Comparison of ENCODE assay signal across 7 mouse cellular contexts in the genomic region with DNA sequence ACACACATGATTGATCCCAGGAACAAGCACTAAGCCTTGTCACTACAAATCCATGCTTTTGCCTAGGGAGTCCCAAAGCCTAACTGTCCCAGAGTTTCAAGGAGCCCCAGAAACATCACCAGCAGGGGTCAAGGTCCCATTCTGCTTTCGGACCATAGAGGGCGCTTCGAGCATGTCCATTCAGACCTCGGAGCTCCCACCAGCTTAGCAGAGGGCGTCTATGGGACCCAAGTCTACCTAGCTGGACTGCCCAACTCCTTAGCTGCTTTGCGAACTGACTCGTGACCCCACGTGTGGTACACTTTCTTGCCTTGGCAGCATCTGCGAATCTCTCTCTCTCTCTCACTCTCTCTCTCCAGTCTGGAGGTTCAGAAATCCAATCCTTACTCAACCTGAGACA. TPM values are rescaled to one million over a fixed set of nuclear protein-coding genes. Genes with fewer than 3 reads are reported as not detected.
DNase-seq lines count a peak whose midpoint lies in the region; ATAC-seq lines count a peak whose summit lies in the region.

No protein-coding gene starts in this region.

- 0 out of 2 replicates have a peak, but pooled peaks have one; percentile 6 for ATAC-seq in embryonic facial prominence, embryonic 13.5 days (ENCODE audit: insufficient number of reproducible peaks, insufficient read depth, low FRiP score, low TSS enrichment, low read depth)

- no peak overlapping the region for H3K9ac ChIP-seq in embryonic facial prominence, embryonic 13.5 days

- WGBS in embryonic facial prominence, embryonic 13.5 days = 5% methylated on average over 9 of the region's 9 CpGs

- no peak overlapping the region for H3K27ac ChIP-seq in embryonic facial prominence, embryonic 13.5 days

- no peak overlapping the region for H3K4me3 ChIP-seq in embryonic facial prominence, embryonic 13.5 days

- no peaks in the 10 kb centered on the region for H3K9me3 ChIP-seq in embryonic facial prominence, embryonic 13.5 days

- H3K27me3 ChIP-seq in embryonic facial prominence, embryonic 13.5 days = peaks cover 96% of the 10 kb centered on the region

- peak; percentile 12 for DNase-seq in right cerebral cortex, postnatal 4 days
- DNase-seq in right cerebral cortex, postnatal 25 days = no peak
- DNase-seq in kidney, adult 9 months = peak; percentile 69
- peak; percentile 57 to 65 for DNase-seq in lung, postnatal 4 days
- DNase-seq in urinary bladder, postnatal 4 days (ENCODE audit: low spot score in 2 of 2) = no peak
- no peak for DNase-seq in spleen, postnatal 14 days (ENCODE audit: low spot score in 2 of 2)

- no peaks in the 10 kb centered on the region for H3K36me3 ChIP-seq in embryonic facial prominence, embryonic 13.5 days

- peaks cover 29% of the 10 kb centered on the region for H3K4me1 ChIP-seq in embryonic facial prominence, embryonic 13.5 days

- peak overlapping the region; percentile 20; the same call in 1 of the 2 replicates for H3K4me2 ChIP-seq in embryonic facial prominence, embryonic 13.5 days

RNA-seq across cellular contexts. Expression of gene Irx1, which starts 7.0 kb away (rescaled TPM):
- polyA plus RNA-seq in embryonic facial prominence, embryonic 13.5 days (2015; fragmentation: Nextera tagmentation; extraction: Ambion mirVana) = 3.5 and 7.6 TPM in 2 replicates

Comparison
In these comparisons a context has a peak if more than half of its experiments do, and no peak if none do; other contexts are left out.
1. DNase-seq: peak in right cerebral cortex, postnatal 4 days (single experiment), kidney, adult 9 months (single experiment) and lung, postnatal 4 days (2 of 2); none in right cerebral cortex, postnatal 25 days (single experiment), urinary bladder, postnatal 4 days (0 of 2) and spleen, postnatal 14 days (0 of 2).